In genomic region chr1:41411641-41412040, GRCm38 (mm10) we compare ENCODE assay signal across 12 mouse cellular contexts.
"Had no signal": no experiment of that assay in that cellular context is flagged by ENCODE, and none has a peak within 500 bp of the region (broad histone marks: within the 10 kb centered on the region; RNA-seq: fewer than 3 reads in every experiment).

No protein-coding gene starts in this region.

- ATAC-seq: intestine, embryonic 15.5 days; liver, postnatal 0 days; lung, postnatal 0 days; midbrain, embryonic 15.5 days had no signal

- DNase-seq: kidney, adult 11 months; kidney, adult 8-10 months; kidney, postnatal 14 days; left cerebral cortex, postnatal 4 days; liver, postnatal 0 days; lung, embryonic 14.5 days; thymus, adult 2 months; thymus, postnatal 14 days; thymus, postnatal 4 days had no signal
